Mouse (Mus musculus) midbrain, embryonic 11.5 days (tissue): ENCODE measurements around the gene Tmem206. TPM values are rescaled to one million over a fixed set of nuclear protein-coding genes. Genes with fewer than 3 reads are reported as not detected.

Experiments
- ATAC-seq: fragments of 200-750 bp; cut with Nextera tagmentation; 2 replicates; pipeline ENCODE4 v1.8.0; 2017; ENCODE audit warnings: moderate TSS enrichment, moderate library complexity; ENCODE audit not compliant: low FRiP score
- DNase-seq: peaks from one replicate; pipeline ENCODE4 v3.0.0; 2015; ENCODE audit warnings: low spot score; ENCODE audit errors: missing footprints
- H3K27ac ChIP-seq: fragments of 300-500 bp; sonication (generic); 2 replicates; pipeline ENCODE4 v1.5.1; 2014; ENCODE audit warnings: low read depth, low read length
- H3K27me3 ChIP-seq: fragments of 300-500 bp; sonication (generic); 2 replicates; pipeline ENCODE4 v1.6.1; 2014; ENCODE audit warnings: mild to moderate bottlenecking, low read length, moderate library complexity, mixed read lengths; ENCODE audit not compliant: control insufficient read depth, insufficient read depth
- H3K36me3 ChIP-seq: fragments of 300-500 bp; sonication (generic); 2 replicates; pipeline ENCODE4 v1.6.1; 2014; ENCODE audit warnings: mild to moderate bottlenecking, low read length, moderate library complexity, mixed read lengths; ENCODE audit not compliant: control insufficient read depth, insufficient read depth
- H3K4me1 ChIP-seq: fragments of 300-500 bp; sonication (generic); 2 replicates; pipeline ENCODE4 v1.6.1; 2014; ENCODE audit warnings: low read length; ENCODE audit not compliant: control insufficient read depth, insufficient read depth
- H3K4me2 ChIP-seq: fragments of 300-500 bp; sonication (generic); 2 replicates; pipeline ENCODE4 v1.6.1; 2014; ENCODE audit warnings: mild to moderate bottlenecking, moderate library complexity
- H3K4me3 ChIP-seq: fragments of 300-500 bp; sonication (generic); 2 replicates; pipeline ENCODE4 v1.5.1; 2014; ENCODE audit warnings: low read depth, low read length
- H3K9ac ChIP-seq: fragments of 300-500 bp; sonication (generic); 2 replicates; pipeline ENCODE4 v1.6.1; 2014; ENCODE audit warnings: low read length
- H3K9me3 ChIP-seq: fragments of 300-500 bp; sonication (generic); 2 replicates; pipeline ENCODE4 v1.6.1; 2016; ENCODE audit warnings: low read length; ENCODE audit not compliant: control insufficient read depth
- WGBS: fragments of 180-500 bp; shearing (Covaris S2); extraction: QIAGEN DNeasy Blood & Tissue Kit; methylation state at CpG from one replicate; pipeline ENCODE4 v1.1.7; 2014; 5-methylcytosine and 5-hydroxymethylcytosine counted together
- polyA plus RNA-seq: library from polyadenylated mRNA; unstranded; fragments of >200 nt; fragmentation: Nextera tagmentation; extraction: Ambion mirVana; gene quantifications from 2 replicates; pipeline ENCODE4 v1.2.1, GENCODE M21; 2014

Gene Tmem206
- polyA plus RNA-seq, 1 experiment from 2014 or later = 38.5 TPM

GRCm38 (mm10) chr1:191353836-191354235, 28.1 kb downstream of the Tmem206 start:
- WGBS = 73% methylated on average over 4 of the region's 4 CpGs
- Histone ChIP-seq H3K36me3 (peaks cover 13% of the 10 kb centered on the region), H3K4me1 (no peaks in the 10 kb centered on the region), H3K27ac (no peak overlapping the region), H3K4me2 (no peak overlapping the region), H3K9ac (no peak overlapping the region), H3K4me3 (no peak overlapping the region), H3K9me3 (no peaks in the 10 kb centered on the region), H3K27me3 (no peaks in the 10 kb centered on the region)
- DNase-seq (no peak), ATAC-seq (no peak)

GRCm38 (mm10) chr1:191356936-191357335, 31.2 kb downstream of the Tmem206 start:
- peaks cover 7% of the 10 kb centered on the region for H3K36me3 ChIP-seq
- no peak for DNase-seq
- 75% methylated on average over 1 of the region's 1 CpGs for WGBS
- no peak for ATAC-seq
- no peak overlapping the region for H3K4me2 ChIP-seq
- no peaks in the 10 kb centered on the region for H3K4me1 ChIP-seq
- H3K9me3 ChIP-seq = no peaks in the 10 kb centered on the region
- H3K27ac ChIP-seq = no peak overlapping the region
- H3K4me3 ChIP-seq = no peak overlapping the region
- H3K27me3 ChIP-seq = no peaks in the 10 kb centered on the region
- H3K9ac ChIP-seq = no peak overlapping the region

- no peaks in the 10 kb centered on the region for H3K4me1 ChIP-seq
- H3K4me3 ChIP-seq = no peak overlapping the region
- WGBS = 89% methylated on average over 7 of the region's 7 CpGs
- no peak overlapping the region for H3K27ac ChIP-seq
- DNase-seq (no peak), ATAC-seq (no peak)
- H3K27me3 ChIP-seq = no peaks in the 10 kb centered on the region
- no peak overlapping the region for H3K4me2 ChIP-seq
- no peaks in the 10 kb centered on the region for H3K9me3 ChIP-seq
- no peak overlapping the region for H3K9ac ChIP-seq
- H3K36me3 ChIP-seq = peaks cover 2% of the 10 kb centered on the region; the same call in 1 of the 2 replicates
Observed at GRCm38 (mm10) chr1:191359478-191359877, 33.8 kb downstream of the Tmem206 start.

DNA sequence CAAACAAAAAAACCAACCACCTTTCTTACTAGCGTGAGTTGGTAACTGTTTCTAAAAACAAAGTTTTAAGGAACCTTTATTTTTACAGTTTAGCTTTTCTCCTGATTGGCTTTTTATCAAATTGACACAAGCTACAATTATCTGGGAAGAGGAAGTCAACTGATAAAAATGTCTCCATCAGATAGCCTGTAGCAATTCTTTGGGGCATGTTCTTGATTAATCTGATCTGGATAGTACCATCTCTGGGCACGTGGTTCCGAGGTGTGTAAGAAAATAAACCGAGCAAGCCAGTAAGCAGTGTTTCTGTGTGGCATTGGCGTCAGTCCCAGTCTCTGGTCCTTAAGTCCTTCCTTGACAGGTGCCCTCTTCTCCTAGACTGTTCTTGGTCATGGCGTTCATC, 36.7 kb downstream of the Tmem206 start:
- H3K36me3 ChIP-seq = no peaks in the 10 kb centered on the region; the same call in 1 of the 2 replicates
- H3K27ac ChIP-seq = no peak overlapping the region
- H3K9me3 ChIP-seq = no peaks in the 10 kb centered on the region
- ATAC-seq = no peak
- H3K4me1 ChIP-seq = no peaks in the 10 kb centered on the region
- 95% methylated on average over 6 of the region's 6 CpGs for WGBS
- no peak for DNase-seq
- H3K9ac ChIP-seq = no peak overlapping the region
- H3K27me3 ChIP-seq = no peaks in the 10 kb centered on the region
- H3K4me2 ChIP-seq = no peak overlapping the region
- H3K4me3 ChIP-seq = no peak overlapping the region

DNA sequence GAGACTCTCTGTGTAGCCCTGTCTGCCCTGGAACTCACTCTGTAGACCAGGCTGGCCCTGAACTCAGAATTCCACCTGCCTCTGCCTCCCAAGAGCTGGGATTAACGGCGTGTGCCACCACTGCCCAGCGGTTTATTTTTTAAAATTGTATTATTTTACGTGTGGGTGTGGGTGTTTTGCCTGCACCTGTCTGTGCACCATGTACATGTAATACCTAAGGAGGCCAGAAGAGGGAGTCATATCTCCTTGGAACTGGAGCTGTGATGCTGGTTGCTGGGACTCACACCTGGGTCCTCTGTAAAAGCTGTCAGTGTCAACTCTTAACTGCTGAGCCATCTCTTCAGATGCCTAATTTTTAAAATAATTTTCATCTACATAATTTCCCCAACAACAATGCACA, 38.8 kb downstream of the Tmem206 start:
- Histone ChIP-seq H3K27ac (no peak overlapping the region), H3K36me3 (no peaks in the 10 kb centered on the region), H3K9ac (no peak overlapping the region), H3K27me3 (no peaks in the 10 kb centered on the region), H3K9me3 (no peaks in the 10 kb centered on the region), H3K4me1 (no peaks in the 10 kb centered on the region), H3K4me3 (no peak overlapping the region), H3K4me2 (no peak overlapping the region)
- ATAC-seq (no peak), DNase-seq (no peak)
- WGBS = 72% methylated on average over 4 of the region's 4 CpGs

GRCm38 (mm10) chr1:191368193-191368592, 42.5 kb downstream of the Tmem206 start:
- H3K27ac ChIP-seq = no peak overlapping the region
- ATAC-seq (no peak), DNase-seq (no peak)
- WGBS = 95% methylated on average over 4 of the region's 4 CpGs
- no peaks in the 10 kb centered on the region for H3K27me3 ChIP-seq
- no peak overlapping the region for H3K4me2 ChIP-seq
- no peak overlapping the region for H3K9ac ChIP-seq
- H3K4me3 ChIP-seq = no peak overlapping the region
- no peaks in the 10 kb centered on the region for H3K4me1 ChIP-seq
- no peaks in the 10 kb centered on the region for H3K9me3 ChIP-seq
- no peaks in the 10 kb centered on the region for H3K36me3 ChIP-seq

DNA sequence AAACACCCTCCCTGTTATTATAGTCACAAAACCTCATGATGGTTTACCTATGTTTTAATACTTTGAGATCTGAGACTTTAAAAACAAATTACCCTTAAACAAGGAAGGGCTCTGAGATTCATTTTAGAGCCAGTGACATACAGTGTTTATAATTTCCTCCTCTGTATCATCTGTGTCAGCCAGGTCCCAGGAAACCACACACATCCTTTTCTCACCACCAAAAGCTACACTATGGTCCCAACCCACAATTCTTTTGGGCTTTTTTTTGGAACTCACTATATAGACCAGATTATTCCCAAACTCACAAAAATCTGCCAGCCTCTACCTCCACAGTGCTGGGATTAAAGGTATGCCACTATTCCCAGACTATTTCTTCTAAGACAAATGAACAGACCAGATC, 43.4 kb downstream of the Tmem206 start:
- Histone ChIP-seq H3K27ac (no peak overlapping the region), H3K9ac (no peak overlapping the region), H3K36me3 (no peaks in the 10 kb centered on the region), H3K9me3 (no peaks in the 10 kb centered on the region), H3K4me1 (no peaks in the 10 kb centered on the region), H3K4me3 (no peak overlapping the region), H3K27me3 (no peaks in the 10 kb centered on the region), H3K4me2 (no peak overlapping the region)
- DNase-seq = no peak
- ATAC-seq = no peak

GRCm38 (mm10) chr1:191374993-191375643, 49.4 kb downstream of the Tmem206 start:
- DNase-seq = no peak
- WGBS = 90% methylated on average over 10 of the region's 10 CpGs
- H3K27me3 ChIP-seq = no peaks in the 10 kb centered on the region
- no peak overlapping the region for H3K4me3 ChIP-seq
- no peaks in the 10 kb centered on the region for H3K36me3 ChIP-seq
- H3K27ac ChIP-seq = no peak overlapping the region
- no peak overlapping the region for H3K4me2 ChIP-seq
- no peaks in the 10 kb centered on the region for H3K4me1 ChIP-seq
- H3K9ac ChIP-seq = no peak overlapping the region
- ATAC-seq = no peak
- no peaks in the 10 kb centered on the region for H3K9me3 ChIP-seq

- no peak for ATAC-seq
- H3K9me3 ChIP-seq = no peaks in the 10 kb centered on the region
- WGBS = 92% methylated on average over 5 of the region's 5 CpGs
- no peak overlapping the region for H3K27ac ChIP-seq
- no peak overlapping the region for H3K4me2 ChIP-seq
- no peak overlapping the region for H3K4me3 ChIP-seq
- H3K36me3 ChIP-seq = no peaks in the 10 kb centered on the region
- no peak for DNase-seq
- H3K9ac ChIP-seq = no peak overlapping the region
- no peaks in the 10 kb centered on the region for H3K27me3 ChIP-seq
- H3K4me1 ChIP-seq = no peaks in the 10 kb centered on the region
Observed at GRCm38 (mm10) chr1:191375644-191375998, 49.9 kb downstream of the Tmem206 start.
